Mouse (Mus musculus) left cerebral cortex, adult 9 months (tissue): ENCODE measurements around the gene Tom1l2.

Source experiments
- DNase-seq, 2 experiments: peaks; one replicate each; pipeline ENCODE4 v3.0.0; 2022; ENCODE audit warnings: low spot score in 2 of 2

Gene Tom1l2

DNA sequence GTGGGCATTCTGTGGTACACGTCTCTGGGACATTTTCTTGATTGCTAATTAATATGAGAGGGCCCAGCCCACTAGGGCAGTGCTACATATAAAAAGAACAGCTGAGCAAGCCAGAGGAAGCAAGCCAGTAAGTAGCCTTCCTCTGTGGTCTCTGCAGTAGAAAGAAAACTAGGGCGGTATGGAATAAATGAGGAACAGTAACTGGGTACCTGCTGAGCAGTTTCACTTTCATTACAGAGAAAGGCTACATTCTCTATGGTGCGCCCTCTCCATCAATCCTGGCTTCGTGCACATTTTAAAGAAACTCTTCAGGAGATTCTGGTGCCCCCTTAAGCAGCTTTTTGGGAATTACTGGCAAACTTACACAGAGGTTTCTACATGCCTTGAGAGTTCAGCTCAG, 47.1 kb downstream of the Tom1l2 start:
- no peak for DNase-seq

DNA sequence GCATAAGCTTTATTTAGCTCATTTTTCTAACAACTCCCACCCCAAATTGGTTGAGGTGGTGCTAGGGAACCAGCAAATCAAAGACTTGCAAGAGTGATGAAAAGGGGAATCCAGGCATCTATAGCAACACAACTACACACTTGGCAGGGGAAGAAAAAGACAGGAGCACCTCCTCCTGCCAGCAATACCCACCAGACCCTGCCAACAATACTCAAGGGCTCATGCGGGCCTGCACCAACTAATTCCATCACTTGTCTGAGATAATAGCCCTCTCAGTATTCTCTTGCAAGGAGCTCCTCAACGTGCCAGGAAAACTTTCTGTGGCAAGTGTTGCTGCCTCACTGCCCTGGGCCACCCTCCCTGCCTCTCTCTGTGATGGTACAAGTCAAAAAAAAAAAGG, 49.2 kb downstream of the Tom1l2 start:
- no peak for DNase-seq

DNA sequence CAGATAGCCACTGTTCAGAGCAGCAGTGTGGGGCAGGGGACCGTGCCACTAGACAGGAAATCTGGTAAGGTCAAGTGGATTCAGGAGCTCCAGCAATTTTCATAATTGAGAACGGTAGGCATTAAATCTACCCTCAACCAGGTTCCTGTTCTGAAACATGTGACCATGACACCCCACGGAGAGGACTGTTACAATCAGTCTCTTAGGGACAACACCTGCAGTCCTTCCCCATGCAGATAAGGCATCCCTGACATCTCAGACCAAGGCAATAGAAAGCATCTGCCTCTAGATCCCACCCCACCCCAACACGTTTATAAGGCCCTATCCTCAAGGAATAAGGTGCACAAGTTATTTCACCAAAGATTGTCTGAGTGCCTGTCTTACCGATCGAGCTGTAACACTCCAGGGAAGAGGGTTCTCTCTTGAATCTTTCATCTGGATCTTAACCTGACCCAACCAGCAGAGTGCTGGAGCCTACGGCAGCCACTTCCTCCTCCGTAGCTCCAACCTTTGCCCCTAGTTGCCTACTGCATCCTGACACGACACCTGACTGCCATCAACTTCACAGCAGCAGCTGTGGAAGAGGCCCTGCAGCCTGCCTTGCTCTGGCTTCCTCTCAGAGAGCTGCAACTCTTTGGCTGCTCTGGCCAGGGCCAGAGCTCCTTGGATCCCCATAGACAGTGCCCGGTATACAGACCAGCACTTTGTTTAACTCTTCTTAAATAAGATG, 50.2 kb downstream of the Tom1l2 start:
- DNase-seq: no peak

DNA sequence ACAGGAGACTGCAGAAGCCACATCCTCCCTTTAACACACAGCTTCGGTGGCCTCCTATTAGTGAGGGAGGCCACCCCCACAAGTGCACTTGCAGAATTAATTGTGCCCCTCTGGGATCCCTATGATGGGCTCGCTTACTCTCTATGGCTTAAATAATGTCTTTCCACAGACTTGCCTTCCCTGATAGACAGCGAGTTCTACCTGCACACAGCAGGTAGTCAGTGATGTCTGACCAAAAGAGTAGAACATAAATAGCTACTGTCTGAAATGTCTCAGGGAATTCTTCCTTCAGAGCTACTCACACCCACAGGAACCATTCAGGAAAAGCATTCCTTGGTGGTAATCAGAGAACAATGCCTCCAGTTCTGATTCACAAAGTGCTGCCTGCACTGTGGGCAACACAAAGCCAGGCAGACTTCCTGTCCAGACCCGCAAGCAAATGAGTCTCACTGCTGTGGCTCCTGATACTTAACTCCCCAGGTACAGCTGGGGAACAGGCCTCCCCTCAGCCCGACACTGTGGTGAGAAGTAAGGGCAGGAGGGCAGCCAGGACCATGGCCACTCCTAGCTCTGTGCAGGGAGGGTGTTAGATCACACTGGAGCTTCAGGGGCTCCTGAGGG, 51.0 kb downstream of the Tom1l2 start:
- DNase-seq: no peak

DNA sequence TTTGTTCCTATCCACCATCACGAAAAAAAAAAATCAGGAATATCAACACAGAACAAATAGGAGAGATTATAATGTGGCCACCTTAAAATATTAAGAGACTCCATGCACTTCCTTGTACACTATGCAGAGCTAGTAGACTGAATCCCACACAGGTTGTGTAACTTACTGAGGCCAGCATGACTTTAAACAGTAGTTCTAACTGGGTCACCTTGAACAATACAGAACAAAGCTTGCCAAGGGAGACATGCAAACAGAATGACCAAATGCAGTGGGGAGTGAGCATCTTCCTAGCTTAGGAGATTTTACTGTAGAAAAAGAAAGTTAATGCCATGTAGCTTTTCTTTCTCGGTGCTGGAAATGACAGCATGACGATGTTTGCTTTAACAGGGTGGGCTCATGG, 52.4 kb downstream of the Tom1l2 start:
- no peak for DNase-seq

DNA sequence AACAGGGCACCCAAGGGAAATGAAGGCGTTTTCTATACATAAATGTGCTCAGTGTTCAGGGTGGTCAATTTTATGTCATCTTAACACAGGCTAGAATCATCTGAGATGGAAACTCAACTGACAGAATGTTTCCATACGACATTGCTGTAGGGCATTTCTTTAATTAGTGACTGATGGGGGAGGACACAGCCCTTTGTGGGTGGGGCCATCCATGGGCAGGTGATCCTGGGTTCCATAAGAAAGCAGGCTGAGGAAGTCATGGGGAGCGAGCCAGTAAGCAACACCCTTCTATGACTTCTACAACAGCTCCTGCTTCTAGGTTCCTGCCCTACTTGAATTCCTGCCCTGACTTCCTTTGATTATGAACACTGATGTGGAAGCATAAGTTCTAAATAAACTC, 54.9 kb downstream of the Tom1l2 start:
- no peak for DNase-seq

DNA sequence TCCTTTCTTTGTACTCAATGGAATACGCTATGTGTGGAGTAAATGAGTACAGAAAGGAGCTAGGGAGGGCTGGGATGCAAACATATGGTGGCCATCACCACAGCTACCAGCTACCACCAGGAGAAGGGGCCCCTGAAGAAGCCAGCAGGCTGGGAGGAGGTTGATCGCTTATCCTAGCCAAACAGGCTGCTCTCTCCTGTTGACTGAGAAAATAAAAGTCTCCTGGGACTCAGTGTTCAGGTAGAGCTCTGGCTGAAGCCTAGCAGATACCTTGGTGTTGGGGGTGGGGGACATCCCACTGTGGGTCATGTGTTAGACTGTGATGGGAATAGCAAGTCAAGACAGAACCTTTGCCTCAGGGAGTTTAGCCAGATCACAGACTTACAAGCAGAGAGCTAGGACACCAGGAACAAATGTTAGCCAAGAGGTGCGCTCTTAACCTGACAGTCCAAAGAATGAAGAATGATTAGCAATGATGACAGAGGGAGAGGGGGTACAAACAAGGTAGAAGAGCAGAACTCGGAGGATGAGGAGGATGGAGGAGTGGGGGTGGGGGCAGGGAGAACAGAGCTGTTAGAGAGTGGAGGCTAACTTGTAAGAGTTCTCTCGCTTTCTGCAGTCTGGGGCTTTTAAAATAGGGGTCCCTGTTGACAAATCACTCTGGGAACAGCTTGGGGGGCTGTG, 57.9 kb downstream of the Tom1l2 start:
- DNase-seq: no peak

DNA sequence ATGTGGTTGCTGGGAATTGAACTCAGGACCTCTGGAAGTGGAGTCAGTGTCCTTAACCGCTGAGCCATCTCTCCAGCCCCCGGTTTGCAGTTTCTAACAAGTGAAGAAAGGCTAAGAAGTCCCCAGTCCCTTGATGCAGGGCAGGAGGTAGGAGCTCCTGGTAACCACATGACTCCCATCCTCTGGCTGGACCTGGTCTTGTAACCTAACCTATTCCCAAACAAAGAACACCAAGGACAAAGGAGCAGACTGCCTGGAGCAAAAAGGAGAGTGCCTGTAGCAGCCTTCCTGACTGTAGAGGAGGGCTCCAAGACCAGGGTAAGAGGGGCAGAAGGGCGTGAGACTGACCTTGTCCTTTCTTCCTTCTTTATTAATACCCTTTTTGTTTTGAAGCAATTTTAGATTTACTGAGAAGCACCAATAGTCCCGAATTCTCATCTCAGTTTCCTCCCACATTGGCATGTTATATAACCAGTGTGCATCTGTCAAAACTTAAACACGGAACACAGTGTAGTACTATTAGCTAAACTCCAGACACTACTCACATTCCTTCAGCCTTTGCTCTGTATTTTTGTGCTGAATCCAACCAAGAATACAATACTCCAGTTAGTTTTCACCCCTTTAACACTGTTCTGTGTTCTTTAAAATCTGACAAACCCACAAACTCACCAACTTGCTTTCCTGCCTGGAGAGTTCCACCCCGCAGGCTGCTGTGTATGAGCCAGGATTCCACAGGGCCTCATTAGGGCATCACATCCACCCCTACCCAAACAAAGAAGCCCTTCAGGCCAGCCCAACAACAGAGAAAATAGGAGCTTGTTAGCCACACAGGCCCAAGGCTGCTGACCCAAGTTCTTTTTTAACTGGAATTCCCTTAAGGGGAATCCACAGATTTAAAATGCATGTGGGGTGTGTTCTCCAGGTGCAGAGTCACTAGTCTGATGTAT, 58.7 kb downstream of the Tom1l2 start:
- DNase-seq: peak in 1 of 2 experiments; percentile 60

DNA sequence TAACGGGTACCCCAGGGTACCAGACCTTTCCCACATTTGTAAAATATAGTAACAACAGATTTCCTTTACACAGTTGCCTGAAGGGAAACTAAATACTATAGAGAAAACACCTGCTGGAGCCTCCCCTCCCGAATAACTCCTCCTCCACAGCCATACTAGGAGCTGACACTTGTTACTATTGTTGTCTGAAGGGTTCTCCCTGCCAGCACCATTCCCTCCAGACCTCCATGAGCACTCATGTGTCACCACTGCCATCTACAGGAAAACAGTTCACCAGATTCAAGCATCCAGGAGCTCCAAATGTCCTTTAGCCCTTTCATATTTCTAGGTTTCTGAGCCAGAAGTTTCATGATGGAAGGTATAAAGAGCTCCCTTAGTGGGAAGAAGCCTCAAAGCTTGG, 60.0 kb downstream of the Tom1l2 start:
- peak in 1 of 2 experiments; percentile 78 for DNase-seq

DNA sequence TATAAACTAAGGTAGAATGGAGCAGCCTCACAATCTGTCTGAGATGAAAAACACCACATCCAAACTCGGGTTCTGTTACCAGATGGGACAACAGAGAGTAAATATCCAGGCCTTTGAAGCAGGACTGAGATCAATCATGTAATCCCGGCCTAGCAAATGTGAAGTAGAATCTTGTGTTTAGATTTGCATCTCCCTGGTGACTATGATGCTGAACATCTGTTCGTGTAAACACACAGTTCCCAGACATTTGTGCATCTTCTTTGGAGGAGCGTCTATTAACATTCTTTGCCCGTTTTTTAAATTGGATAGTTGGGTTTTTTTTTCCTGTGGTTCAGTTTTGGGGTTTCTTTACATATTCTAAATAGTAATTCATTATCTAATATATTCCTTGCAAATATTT, 63.7 kb downstream of the Tom1l2 start:
- no peak for DNase-seq

DNA sequence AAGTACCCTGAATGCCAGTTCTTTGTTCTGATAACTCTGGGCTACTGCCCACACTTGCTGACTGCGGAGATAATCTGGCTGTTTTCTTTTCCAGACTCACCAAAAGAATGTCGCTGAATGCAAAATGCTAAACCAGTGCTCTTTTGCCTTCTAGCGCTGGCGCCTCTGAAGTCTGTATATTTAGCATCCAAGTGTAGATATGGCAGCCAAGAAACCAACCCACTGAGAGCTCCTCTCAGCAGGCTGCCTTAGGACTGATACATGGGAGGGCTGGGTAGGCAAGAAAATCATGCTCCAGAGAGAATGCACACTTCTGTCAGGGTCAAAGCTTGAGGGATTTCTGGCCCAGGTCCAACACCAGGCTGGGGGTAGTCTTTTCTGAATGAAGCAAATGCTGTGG, 66.4 kb downstream of the Tom1l2 start:
- DNase-seq: peak; percentile 39 to 74

DNA sequence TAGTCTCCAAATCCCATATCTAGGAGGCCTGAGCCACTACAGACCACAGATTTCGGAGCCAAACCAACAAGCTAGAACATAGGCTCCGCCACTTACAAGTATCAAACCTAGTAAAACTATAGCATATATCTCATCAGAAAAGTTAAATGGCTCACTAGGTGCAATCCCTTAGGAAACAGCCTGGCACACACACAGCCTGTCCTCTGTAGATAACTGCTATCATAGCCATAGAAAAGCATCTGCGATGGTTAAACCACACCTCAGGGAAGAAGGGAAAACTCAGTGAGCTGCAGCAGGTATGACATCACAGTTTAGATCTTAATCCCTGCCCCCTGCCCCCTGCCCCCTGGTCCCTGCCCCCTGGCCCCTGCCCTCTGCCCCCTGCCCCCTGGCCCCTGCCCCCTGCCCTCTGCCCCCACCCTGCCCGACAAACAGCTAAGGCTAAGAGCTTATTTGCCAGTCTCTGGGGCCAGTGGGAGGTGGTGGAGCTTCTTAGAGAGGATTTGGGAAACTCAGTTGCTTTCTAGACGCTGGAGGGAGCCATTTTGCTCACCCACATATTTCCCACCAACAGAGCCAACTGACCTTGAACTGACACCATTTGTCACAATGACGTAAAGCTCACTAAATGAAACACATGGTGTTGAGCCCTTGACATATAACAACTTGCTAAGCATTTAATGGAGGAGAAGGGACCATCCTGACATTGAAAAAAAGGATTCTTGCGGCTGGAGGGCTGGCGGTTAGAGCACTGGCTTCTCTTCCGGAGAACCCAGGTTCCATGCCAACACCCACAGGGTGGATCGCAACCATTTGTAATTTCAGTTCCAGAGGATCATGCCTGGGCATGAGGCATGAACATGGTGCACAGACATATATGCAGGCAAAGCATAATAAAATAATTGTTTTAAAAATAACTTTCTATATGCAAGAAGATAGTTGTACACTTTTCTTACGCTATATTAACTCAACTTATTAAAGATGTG, 72.0 kb downstream of the Tom1l2 start:
- no peak for DNase-seq

DNA sequence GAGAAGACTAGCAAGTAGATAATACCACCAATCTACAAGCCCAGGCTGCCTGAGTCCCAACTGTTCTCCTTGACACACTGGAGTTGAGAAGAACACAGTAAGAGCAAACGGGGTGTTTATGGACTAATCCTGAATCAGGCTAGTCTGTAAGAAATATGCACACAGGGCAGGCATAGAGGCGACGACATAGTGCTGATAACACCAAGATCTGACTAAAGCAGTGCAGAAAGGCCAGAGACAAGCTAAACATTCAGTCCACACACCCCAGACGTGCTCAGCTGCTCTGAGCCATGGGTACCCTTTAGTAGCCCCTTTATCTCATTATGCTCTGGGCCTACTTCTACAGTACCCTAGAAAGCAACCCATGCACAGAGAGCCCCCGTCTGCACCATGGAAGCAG, 73.2 kb downstream of the Tom1l2 start:
- no peak for DNase-seq

DNA sequence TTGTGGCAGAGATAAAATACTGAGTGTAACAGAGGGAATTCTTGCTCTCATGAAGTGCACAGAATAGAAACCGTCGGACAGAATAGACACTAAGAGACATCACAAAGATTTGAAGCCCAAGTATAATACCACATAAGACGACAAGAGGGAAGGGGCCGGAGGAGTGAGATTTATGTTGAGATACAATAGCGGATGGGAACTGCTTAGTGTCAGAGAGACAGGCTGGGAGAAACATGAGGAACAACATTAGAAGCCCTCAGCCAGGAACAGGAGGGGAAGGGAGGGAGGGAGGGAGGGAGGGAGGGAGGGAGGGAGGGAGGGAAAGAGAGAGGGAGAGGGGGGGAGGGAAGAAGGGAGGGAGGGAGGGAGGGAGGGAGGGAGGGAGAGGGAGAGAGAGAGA, 74.9 kb downstream of the Tom1l2 start:
- no peak for DNase-seq

DNA sequence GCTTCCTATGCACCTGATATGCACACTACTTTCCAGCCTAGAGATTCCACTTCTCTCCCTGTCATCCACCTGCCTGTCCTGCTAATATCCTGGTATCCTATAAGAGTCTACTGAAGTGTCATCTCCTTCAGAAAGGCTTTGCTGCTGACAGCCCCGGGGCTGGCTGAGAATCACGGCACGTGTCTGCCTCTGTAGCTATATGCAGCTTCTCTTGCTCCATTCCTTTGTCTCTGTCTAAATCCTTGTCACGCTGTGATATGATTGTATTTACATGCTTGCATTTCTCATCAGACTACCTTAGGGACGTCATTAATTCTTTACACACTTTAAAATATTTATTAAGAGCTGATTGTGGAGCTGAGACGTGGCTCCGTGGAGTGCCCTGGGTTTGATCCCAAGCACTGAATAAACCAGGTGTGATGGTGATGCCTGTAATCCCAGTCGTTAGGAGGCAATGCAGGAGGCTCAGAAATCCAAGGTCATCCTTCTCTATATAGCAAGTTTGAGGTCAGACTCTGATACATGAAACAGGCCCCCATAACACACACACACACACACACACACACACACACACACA, 75.5 kb downstream of the Tom1l2 start:
- no peak for DNase-seq

DNA sequence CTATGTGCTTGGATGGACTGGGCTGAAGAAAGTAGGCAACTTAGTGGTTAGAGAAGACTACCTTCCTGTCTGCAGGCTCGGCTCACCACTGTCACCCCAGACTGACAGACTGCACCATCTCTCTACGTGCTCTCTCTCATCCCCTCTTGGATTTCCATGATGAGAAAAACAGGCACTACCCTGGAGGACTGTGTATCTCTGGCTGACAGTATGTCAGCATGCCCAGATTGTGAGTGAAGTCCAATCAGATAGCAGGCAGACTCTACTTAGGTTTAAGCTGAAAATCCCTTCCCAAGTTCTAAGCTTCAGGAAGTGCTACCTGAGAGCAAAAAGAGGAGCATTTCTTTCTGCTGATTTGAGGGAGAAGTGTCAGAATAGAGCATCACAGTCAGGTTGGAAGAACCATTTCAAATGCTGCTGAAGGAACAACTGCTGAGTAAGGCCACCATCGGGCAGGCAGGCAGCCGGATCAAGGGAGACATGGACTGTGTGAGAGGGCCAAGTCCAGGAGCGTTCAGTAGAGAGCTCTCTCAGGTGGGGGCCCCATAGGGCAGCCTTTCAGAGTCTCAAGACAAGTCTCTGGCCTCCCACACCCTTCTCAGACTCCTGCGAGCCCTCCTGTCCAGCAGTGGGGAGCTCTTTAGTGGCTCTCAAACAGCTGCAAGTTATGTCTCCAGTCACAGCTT, 76.2 kb downstream of the Tom1l2 start:
- DNase-seq: no peak

DNA sequence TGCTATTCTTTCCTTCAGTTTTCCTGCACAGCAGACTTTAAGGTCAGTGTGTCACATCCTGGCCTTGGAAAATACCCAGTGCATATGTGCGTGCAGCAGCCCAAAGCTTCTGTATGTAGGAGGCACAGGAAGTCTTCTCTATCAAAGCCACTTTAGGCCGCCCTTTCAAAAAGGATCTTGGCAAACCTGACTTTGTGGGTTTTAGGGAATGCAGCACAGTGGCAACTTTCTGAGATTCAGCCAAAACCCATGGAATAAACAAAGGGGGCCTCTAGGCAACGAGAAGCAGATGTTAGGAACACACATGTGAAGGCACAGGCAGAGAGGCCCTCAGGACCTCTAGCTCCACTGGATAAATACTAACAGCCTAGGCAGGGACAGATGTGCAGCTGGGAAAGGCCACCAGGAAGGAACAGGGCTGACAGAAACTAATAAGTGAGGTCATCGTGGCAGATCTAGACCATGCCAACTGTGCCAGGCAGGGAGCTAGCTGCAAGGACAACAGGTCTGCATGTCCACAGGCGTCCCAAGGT, 79.4 kb downstream of the Tom1l2 start:
- no peak for DNase-seq

DNA sequence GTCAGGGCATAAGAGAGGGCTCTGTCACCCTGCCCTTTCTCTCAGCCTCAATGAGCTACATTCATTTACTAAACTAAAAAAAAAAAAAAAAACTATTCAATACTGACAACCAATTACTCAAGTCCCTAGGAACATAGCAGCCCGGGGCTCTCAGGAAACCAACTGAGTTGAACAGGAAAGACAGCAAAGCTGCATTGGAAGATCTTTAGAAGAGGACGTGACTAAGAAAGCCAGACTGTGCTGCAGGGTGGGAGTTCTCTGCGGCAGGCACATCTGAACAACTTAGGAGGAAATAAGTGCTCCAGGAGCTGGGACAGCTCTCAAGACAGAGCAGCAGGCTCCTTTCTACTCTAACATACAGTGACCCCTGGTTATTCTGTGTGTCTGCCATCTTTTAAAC, 84.1 kb downstream of the Tom1l2 start:
- DNase-seq: no peak

DNA sequence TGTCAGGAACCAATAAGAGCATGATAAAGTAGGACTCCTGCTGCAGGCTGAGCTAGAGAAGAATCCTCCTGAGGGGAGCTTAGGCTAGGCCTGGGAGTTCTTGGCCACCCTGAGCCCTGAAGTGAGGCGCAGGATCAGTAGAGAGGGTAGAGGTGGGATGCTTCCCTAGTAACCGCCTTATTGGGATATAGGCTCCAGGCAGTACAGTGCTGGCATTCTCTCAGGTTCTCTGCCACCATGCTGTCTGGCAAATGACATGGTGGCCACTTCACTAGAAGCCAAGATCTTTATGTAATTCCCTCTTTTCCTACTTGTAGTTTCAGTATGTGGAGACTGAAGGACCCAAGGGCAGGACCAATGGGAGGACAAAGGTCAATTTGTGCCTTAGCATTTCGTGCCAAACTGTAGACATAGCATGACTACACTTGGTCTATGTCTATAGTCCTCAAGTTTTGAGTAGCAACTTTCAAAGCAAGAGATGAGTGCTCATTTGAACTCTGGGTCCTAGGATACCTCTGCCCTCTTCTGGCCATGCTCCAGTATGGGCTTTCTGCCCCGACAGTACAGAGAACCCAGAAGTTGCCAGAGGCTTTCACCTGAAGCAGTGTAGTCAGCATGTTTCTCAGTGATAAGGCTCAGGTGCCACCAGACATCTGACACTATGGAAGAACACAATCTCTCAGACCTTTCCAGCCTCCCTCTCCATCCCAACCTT, 87.3 kb downstream of the Tom1l2 start:
- no peak for DNase-seq
